Mouse (Mus musculus): ENCODE measurements around the gene Ankrd35. TPM values are rescaled to one million over a fixed set of nuclear protein-coding genes. Genes with fewer than 3 reads are reported as not detected.

Ankrd35 gene
- polyA plus RNA-seq (2012; fragmentation: generic; extraction: Trizol), result under 1 TPM; 0.02 to 0.08 TPM

GRCm38 (mm10) chr3:96669727-96670468 lies at the start of gene Ankrd35:
Gene Ankrd35, plus strand, starts transcription at chr3:96670131.

GRCm38 (mm10) chr3:96629729-96630600 lies 40.0 kb upstream of the Ankrd35 start, which contains the start of gene Rbm8a:
Gene Rbm8a, plus strand, starts transcription at chr3:96629933.

GRCm38 (mm10) chr3:96634928-96635879 lies 34.7 kb upstream of the Ankrd35 start, which contains the start of the genes Pex11b and Gm42957:
Gene Pex11b, plus strand, starts transcription at chr3:96635376.
Gene Gm42957, plus strand, starts transcription at chr3:96635474.

GRCm38 (mm10) chr3:96645018-96645649 lies 24.8 kb upstream of the Ankrd35 start, which contains the start of gene Itga10:
Gene Itga10, plus strand, starts transcription at chr3:96645584.

GRCm38 (mm10) chr3:96696198-96696765 lies 26.4 kb downstream of the Ankrd35 start, which contains the start of gene Pias3:
Gene Pias3, plus strand, starts transcription at chr3:96696384.

GRCm38 (mm10) chr3:96707903-96708683 lies 38.2 kb downstream of the Ankrd35 start, which contains the start of gene Nudt17:
Gene Nudt17, minus strand, starts transcription at chr3:96708562.

GRCm38 (mm10) chr3:96727343-96727827 lies 57.5 kb downstream of the Ankrd35 start, which contains the start of the genes Polr3c and Rnf115:
Gene Polr3c, minus strand, starts transcription at chr3:96727628.
Gene Rnf115, plus strand, starts transcription at chr3:96727664.

Other genes starting within 250 kb of the Ankrd35 start
- gene BC107364, start 217.8 kb upstream of the Ankrd35 start, polyA plus RNA-seq (2012; fragmentation: generic; extraction: Trizol), result not detected
- not detected for gene Hfe2, start 145.0 kb upstream of the Ankrd35 start, polyA plus RNA-seq (2012; fragmentation: generic; extraction: Trizol)
- 100 to 1,000 TPM in 1 of 2 experiments, 1 to 10 TPM in 1; 4.2 to 111 TPM for gene Txnip, start 112.2 kb upstream of the Ankrd35 start, polyA plus RNA-seq (2012; fragmentation: generic; extraction: Trizol)
- under 1 TPM; 0.23 to 0.51 TPM for gene Gm16253, start 93.1 kb upstream of the Ankrd35 start, polyA plus RNA-seq (2012; fragmentation: generic; extraction: Trizol)
- gene Polr3gl, start 76.0 kb upstream of the Ankrd35 start, polyA plus RNA-seq (2012; fragmentation: generic; extraction: Trizol), result 10 to 100 TPM in 1 of 2 experiments, 1 to 10 TPM in 1; 3.2 to 21.0 TPM
- 1 to 10 TPM in 1 of 2 experiments, under 1 TPM in 1; 0.67 to 1.1 TPM for gene Ankrd34a, start 73.5 kb upstream of the Ankrd35 start, polyA plus RNA-seq (2012; fragmentation: generic; extraction: Trizol)
- gene Lix1l, start 69.0 kb upstream of the Ankrd35 start, polyA plus RNA-seq (2012; fragmentation: generic; extraction: Trizol), result 10 to 100 TPM; 16.3 to 85.1 TPM
- 10 to 100 TPM; 55.8 to 66.9 TPM for gene Rbm8a, start 40.2 kb upstream of the Ankrd35 start, polyA plus RNA-seq (2012; fragmentation: generic; extraction: Trizol)
- gene Pex11b, start 34.8 kb upstream of the Ankrd35 start, polyA plus RNA-seq (2012; fragmentation: generic; extraction: Trizol), result 10 to 100 TPM; 12.0 to 28.6 TPM
- gene Gm42957, start 34.7 kb upstream of the Ankrd35 start, polyA plus RNA-seq (2012; fragmentation: generic; extraction: Trizol), result under 1 TPM; 0.01 to 0.02 TPM
- under 1 TPM; 0.06 to 0.67 TPM for gene Itga10, start 24.5 kb upstream of the Ankrd35 start, polyA plus RNA-seq (2012; fragmentation: generic; extraction: Trizol)
- 10 to 100 TPM; 13.6 to 29.1 TPM for gene Pias3, start 26.3 kb downstream of the Ankrd35 start, polyA plus RNA-seq (2012; fragmentation: generic; extraction: Trizol)
- gene Nudt17, start 38.4 kb downstream of the Ankrd35 start, polyA plus RNA-seq (2012; fragmentation: generic; extraction: Trizol), result 1 to 10 TPM; 2.5 to 3.8 TPM
- gene Polr3c, start 57.5 kb downstream of the Ankrd35 start, polyA plus RNA-seq (2012; fragmentation: generic; extraction: Trizol), result 10 to 100 TPM; 22.2 to 31.1 TPM
- 1 to 10 TPM; 1.4 to 8.0 TPM for gene Rnf115, start 57.5 kb downstream of the Ankrd35 start, polyA plus RNA-seq (2012; fragmentation: generic; extraction: Trizol)
- not detected for gene Pdzk1, start 159.2 kb downstream of the Ankrd35 start, polyA plus RNA-seq (2012; fragmentation: generic; extraction: Trizol)
- under 1 TPM in 1 of 2 experiments, not detected in 1; 0.08 TPM for gene Cd160, start 159.2 kb downstream of the Ankrd35 start, polyA plus RNA-seq (2012; fragmentation: generic; extraction: Trizol)
- under 1 TPM in 1 of 2 experiments, not detected in 1; 0.06 TPM for gene Gja5, start 234.6 kb downstream of the Ankrd35 start, polyA plus RNA-seq (2012; fragmentation: generic; extraction: Trizol)
- gene Gpr89, start 235.2 kb downstream of the Ankrd35 start, polyA plus RNA-seq (2012; fragmentation: generic; extraction: Trizol), result 10 to 100 TPM in 1 of 2 experiments, 1 to 10 TPM in 1; 9.1 to 11.7 TPM